Mouse (Mus musculus): Measurements from ENCODE around the gene Aqp2. TPM values are rescaled to one million over a fixed set of nuclear protein-coding genes. Genes with fewer than 3 reads are reported as not detected.

Aqp2 gene
- polyA plus RNA-seq, 1 experiment, result not detected

DNA sequence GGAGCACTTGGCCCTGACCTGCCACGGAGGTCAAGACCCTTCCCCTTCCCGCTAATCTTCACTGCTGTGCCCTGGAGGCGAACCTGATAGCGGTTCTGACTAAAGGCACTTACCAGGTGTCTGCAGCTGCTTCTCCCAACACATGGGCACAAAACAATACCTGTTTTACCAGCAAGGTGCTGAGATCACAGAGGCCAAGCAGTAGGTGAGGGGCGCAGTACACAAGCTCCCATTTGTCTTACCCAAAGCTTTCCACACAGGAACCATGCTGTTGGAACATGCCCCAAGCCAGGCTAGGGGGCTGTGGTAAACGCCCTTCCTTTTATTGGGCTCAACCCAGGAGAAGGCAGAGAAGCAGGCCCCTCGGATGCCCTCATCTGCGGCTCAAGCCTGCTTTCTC lies 18.7 kb downstream of the Aqp2 start:
- peaks cover 91% of the 10 kb centered on the region for H3K27me3 ChIP-seq (ENCODE audit: control insufficient read depth)
- H3K4me3 ChIP-seq (replicated peaks), result no peak overlapping the region
- TF ChIP-seq GATA1 (IDR thresholded peaks at IDR 0.05; ENCODE audit: low read length), result no peak
- no peak for TF ChIP-seq TAL1 (IDR thresholded peaks at IDR 0.05; ENCODE audit: low read length)

DNA sequence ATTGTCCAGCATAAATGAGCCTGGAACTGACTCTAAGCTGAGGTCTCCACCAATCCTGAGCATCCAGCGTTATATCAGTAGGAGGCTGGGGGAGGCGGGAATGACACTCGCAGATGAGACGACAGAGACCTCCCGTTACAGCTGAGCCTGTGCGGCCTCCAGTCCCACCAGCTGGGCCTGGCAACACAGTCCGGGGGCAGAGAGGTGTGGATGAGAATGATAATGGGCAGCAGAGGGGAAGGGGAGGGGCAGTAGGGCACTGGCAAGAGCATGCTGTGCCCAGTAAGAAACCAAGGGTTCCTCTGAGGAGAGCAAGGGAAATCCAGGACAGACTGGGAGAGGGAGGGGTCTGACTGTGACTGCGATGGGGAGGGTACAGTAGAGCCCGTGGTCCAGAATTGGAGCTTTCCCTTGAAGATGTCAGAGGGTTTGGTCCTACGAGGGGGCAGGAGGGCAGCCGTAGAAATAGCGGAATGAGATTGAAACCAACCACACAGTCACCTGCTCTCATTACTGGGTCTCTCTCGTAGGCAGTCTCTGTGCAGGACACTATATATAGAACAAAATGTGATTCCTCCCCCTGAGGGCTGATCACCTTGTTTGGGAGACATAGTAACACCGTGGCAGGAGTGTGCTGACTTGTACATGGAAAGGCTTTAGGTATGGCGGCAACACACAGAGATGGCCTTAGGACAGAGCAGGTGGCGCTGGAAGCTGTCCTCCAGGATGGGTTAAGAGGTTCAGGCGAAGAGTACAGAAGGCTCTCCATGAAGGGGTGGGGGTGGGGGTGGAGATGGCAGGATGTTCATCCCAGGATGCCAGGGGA lies 20.6 kb downstream of the Aqp2 start:
- no peak for TF ChIP-seq GATA1 (IDR thresholded peaks at IDR 0.05; ENCODE audit: low read length)
- no peak for TF ChIP-seq TAL1 (IDR thresholded peaks at IDR 0.05; ENCODE audit: low read length)
- Histone ChIP-seq H3K27me3 (ENCODE audit: control insufficient read depth) (peaks cover 90% of the 10 kb centered on the region), H3K4me1 (ENCODE audit: control insufficient read depth) (no peaks in the 10 kb centered on the region), H3K9me3 (ENCODE audit: control insufficient read depth, low read length) (no peaks in the 10 kb centered on the region), H3K4me3 (replicated peaks) (no peak overlapping the region), H3K36me3 (ENCODE audit: control insufficient read depth) (no peaks in the 10 kb centered on the region)

More for the DNA sequence above, 18.7 kb downstream of the Aqp2 start:
- Histone ChIP-seq H3K4me1 (ENCODE audit: control insufficient read depth) (no peaks in the 10 kb centered on the region), H3K36me3 (ENCODE audit: control insufficient read depth) (no peaks in the 10 kb centered on the region), H3K9me3 (ENCODE audit: control insufficient read depth, low read length) (no peaks in the 10 kb centered on the region)

DNA sequence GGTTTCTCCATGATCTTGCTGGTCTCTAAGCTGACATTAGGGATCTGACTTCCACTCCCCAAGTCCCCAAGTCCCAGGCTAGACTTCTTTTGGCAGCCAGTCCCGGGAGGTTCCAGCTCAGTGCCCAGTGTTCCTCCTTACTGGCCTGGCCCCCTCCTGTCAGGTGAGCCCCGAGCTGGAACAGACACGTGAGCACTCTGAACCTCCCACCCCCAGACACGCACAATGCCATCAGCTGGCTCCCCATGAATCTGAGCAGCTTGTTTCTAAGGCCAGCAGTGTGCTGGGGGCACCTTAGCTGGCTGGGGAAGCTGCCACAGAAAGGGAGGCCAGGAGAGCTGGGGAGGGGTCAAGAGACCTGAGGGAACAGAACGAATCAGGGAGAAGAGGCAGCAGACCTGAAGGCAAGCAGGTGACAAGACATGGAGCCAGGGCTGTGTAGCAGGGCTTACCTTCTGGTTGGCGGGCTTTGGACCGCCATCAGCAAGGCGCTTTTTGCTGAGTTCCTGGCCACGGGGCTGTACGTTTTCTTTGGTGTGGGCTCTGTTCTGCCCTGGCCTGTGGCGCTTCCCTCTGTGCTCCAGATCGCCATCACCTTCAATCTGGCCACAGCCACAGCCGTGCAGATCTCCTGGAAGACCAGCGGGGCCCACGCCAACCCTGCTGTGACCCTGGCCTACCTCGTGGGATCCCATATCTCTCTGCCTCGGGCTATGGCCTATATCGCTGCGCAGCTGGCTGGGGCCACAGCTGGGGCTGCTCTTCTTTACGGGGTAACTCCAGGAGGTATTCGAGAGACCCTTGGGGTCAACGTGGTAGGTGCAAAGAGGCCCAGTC lies 22.3 kb downstream of the Aqp2 start, which contains the start of gene Aqp6:
Gene Aqp6, plus strand, starts transcription at position 415 of the 837 bp plus-strand sequence.
- H3K36me3 ChIP-seq (ENCODE audit: control insufficient read depth), result no peaks in the 10 kb centered on the region
- H3K27me3 ChIP-seq (ENCODE audit: control insufficient read depth), result peaks cover 89% of the 10 kb centered on the region
- no peaks in the 10 kb centered on the region for H3K9me3 ChIP-seq (ENCODE audit: control insufficient read depth, low read length)
- TF ChIP-seq GATA1 (IDR thresholded peaks at IDR 0.05; ENCODE audit: low read length), result no peak
- no peak for TF ChIP-seq TAL1 (IDR thresholded peaks at IDR 0.05; ENCODE audit: low read length)
- peaks cover 5% of the 10 kb centered on the region for H3K4me1 ChIP-seq (ENCODE audit: control insufficient read depth)
- H3K4me3 ChIP-seq (replicated peaks), result no peak within 1 kb of the TSS

DNA sequence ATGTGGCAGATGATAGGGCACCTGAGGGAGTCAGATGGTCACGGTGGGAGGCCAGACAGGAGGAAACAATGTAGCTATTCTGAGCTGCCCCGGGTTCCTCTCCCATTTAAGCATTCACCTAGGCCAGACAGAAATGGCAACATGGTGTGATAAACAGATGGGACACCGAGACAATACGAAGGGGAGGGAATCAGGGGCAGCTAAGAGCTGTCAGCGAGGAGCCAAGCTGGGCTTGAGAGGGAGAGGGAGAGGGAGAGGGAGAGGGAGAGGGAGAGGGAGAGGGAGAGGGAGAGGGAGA lies 22.9 kb downstream of the Aqp2 start:
- Histone ChIP-seq H3K4me1 (ENCODE audit: control insufficient read depth) (peaks cover 10% of the 10 kb centered on the region), H3K9me3 (ENCODE audit: control insufficient read depth, low read length) (no peaks in the 10 kb centered on the region), H3K4me3 (replicated peaks) (no peak overlapping the region), H3K27me3 (ENCODE audit: control insufficient read depth) (peaks cover 87% of the 10 kb centered on the region), H3K36me3 (ENCODE audit: control insufficient read depth) (no peaks in the 10 kb centered on the region)
- TF ChIP-seq TAL1 (IDR thresholded peaks at IDR 0.05; ENCODE audit: low read length), result no peak
- no peak for TF ChIP-seq GATA1 (IDR thresholded peaks at IDR 0.05; ENCODE audit: low read length)

DNA sequence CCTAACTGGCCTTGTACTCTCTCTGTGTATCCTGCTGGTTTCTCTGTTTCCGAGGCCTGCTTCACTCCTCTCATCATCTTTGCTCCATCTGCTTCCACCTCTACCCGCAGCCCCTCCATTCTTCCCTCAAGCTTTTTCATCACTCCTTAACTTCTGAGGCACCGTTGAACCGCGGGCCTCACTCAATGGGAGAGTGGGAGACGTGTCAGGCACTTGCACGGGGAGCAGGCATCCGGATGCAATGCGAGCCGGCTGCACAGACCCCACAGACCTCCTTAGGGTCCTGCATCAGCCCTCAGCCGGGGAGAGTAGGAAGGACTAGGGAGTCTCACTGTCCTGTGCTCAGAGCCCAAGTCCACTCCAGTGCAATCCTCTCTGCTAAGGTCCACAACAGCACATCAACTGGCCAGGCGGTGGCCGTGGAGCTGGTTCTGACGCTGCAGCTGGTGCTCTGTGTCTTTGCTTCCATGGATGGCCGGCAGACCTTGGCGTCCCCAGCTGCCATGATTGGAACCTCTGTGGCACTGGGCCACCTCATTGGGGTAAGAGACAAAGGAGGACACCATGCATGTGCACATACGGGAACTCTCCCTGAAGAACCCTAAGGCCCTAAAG lies 23.5 kb downstream of the Aqp2 start:
- H3K9me3 ChIP-seq (ENCODE audit: control insufficient read depth, low read length), result no peaks in the 10 kb centered on the region
- H3K36me3 ChIP-seq (ENCODE audit: control insufficient read depth), result no peaks in the 10 kb centered on the region
- H3K4me3 ChIP-seq (replicated peaks), result no peak overlapping the region
- peaks cover 83% of the 10 kb centered on the region for H3K27me3 ChIP-seq (ENCODE audit: control insufficient read depth)
- TF ChIP-seq GATA1 (IDR thresholded peaks at IDR 0.05; ENCODE audit: low read length) (no peak), TAL1 (IDR thresholded peaks at IDR 0.05; ENCODE audit: low read length) (no peak)
- peaks cover 16% of the 10 kb centered on the region for H3K4me1 ChIP-seq (ENCODE audit: control insufficient read depth)

DNA sequence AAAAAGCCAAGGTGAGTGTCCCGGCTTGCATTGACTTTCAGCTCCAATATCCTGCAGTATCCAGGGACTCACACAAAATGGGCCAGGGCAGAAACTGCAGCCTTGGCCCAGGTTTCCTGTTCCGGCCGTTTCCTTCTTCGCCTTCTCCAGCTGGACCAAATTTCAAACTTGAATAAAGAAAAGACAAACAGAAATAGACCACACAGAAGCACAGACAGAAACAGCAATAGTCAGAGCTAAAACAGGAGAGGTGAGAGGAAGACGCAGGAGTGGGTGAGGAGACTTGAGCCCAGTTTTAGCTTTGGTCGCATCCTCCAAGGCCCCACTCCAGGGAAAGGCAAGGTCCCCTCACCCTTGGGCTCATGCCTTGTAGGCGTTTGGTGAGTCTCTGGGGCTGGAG lies 24.4 kb downstream of the Aqp2 start:
- no peaks in the 10 kb centered on the region for H3K9me3 ChIP-seq (ENCODE audit: control insufficient read depth, low read length)
- H3K4me1 ChIP-seq (ENCODE audit: control insufficient read depth), result peaks cover 21% of the 10 kb centered on the region
- H3K36me3 ChIP-seq (ENCODE audit: control insufficient read depth), result no peaks in the 10 kb centered on the region
- TF ChIP-seq TAL1 (IDR thresholded peaks at IDR 0.05; ENCODE audit: low read length) (no peak), GATA1 (IDR thresholded peaks at IDR 0.05; ENCODE audit: low read length) (no peak)
- no peak overlapping the region for H3K4me3 ChIP-seq (replicated peaks)
- H3K27me3 ChIP-seq (ENCODE audit: control insufficient read depth), result peaks cover 83% of the 10 kb centered on the region

DNA sequence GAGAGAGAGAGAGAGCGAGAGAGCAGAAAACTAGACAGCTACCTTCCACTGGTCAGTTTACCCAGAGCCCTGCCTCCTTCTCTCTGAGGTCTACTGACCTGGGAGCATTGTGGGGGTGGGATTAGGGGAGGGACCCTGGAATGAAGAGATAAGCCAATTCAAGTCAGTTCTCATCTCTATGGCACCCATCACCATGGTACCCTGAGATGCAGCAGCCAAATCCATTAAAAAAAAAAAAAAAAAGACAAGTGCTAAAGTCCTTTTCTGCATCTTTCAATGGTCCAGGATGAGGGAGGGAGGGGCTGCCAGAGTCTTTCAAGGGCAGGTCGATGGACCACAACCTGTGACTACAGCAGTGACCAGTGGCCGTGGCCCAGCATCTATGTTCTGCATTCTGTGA lies 26.7 kb downstream of the Aqp2 start:
- Histone ChIP-seq H3K4me3 (replicated peaks) (no peak overlapping the region), H3K36me3 (ENCODE audit: control insufficient read depth) (no peaks in the 10 kb centered on the region), H3K9me3 (ENCODE audit: control insufficient read depth, low read length) (no peaks in the 10 kb centered on the region), H3K27me3 (ENCODE audit: control insufficient read depth) (peaks cover 79% of the 10 kb centered on the region), H3K4me1 (ENCODE audit: control insufficient read depth) (peaks cover 21% of the 10 kb centered on the region)
- no peak for TF ChIP-seq GATA1 (IDR thresholded peaks at IDR 0.05; ENCODE audit: low read length)
- no peak for TF ChIP-seq TAL1 (IDR thresholded peaks at IDR 0.05; ENCODE audit: low read length)

DNA sequence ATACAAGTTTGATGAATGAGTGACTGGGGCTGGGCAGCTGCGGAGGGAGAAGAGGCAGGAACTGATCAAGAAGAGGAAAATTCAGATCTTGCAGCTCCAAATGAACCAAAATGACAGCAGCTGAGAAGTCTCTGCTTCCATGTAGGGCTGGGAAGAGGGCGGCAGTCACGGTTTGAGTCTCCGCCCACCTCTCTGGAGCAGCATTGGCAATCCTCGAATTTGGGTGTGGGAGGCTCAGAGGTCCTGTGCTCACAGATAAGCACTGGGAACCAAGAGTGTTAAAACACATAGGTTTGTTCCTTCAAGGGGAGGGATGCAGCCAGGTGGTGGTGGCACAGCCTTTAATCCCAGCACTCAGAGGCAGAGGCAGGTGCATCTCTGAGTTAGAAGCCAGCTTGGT lies 27.7 kb downstream of the Aqp2 start:
- Histone ChIP-seq H3K9me3 (ENCODE audit: control insufficient read depth, low read length) (no peaks in the 10 kb centered on the region), H3K27me3 (ENCODE audit: control insufficient read depth) (peaks cover 79% of the 10 kb centered on the region), H3K36me3 (ENCODE audit: control insufficient read depth) (no peaks in the 10 kb centered on the region), H3K4me1 (ENCODE audit: control insufficient read depth) (peaks cover 21% of the 10 kb centered on the region), H3K4me3 (replicated peaks) (no peak overlapping the region)
- TF ChIP-seq GATA1 (IDR thresholded peaks at IDR 0.05; ENCODE audit: low read length), result no peak
- no peak for TF ChIP-seq TAL1 (IDR thresholded peaks at IDR 0.05; ENCODE audit: low read length)

Measured in erythroblast, embryonic 14.5 days (primary cell).